13 mouse cellular contexts compared by ENCODE assay signal in the genomic region with DNA sequence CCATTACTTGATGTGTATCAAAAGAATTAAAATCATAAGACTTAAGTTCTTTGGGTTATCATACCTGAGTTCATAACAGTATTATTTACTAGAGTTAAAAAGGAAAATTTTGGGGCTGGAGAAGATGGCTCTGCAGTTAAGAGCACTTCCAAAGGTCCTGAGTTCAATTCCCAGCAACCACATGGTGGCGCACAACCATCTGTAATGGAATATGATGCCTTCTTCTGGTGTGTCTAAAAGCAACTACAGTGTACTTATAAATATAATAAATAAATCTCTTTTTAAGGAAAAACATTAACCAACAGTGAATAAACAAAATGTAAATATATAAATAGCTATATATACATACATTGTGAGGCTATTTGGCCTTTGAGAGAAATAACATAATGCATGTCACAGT. TPM values are rescaled to one million over a fixed set of nuclear protein-coding genes. Genes with fewer than 3 reads are reported as not detected.
A peak's percentile ranks its signal among the peaks of the same experiment; 100 is the strongest.
DNase-seq lines count a peak whose midpoint lies in the region; ATAC-seq and TF ChIP-seq lines count a peak whose summit lies in the region.
"Had no signal": no experiment of that assay in that cellular context is flagged by ENCODE, and none has a peak within 500 bp of the region (broad histone marks: within the 10 kb centered on the region; RNA-seq: fewer than 3 reads in every experiment).

No protein-coding gene starts in this region.

- H3K9ac ChIP-seq in kidney, embryonic 14.5 days (ENCODE audit: low read depth, low read length), result no peak overlapping the region
- H3K9ac ChIP-seq: midbrain, embryonic 13.5 days; neural tube, embryonic 15.5 days had no signal

- DNase-seq in cerebellum, postnatal 10 days, result peak; percentile 17 to 32
- no peak for DNase-seq in cerebellum, adult 11 months
- peak; percentile 25 for DNase-seq in kidney, adult 2 months
- peak; percentile 10 for DNase-seq in ovary, postnatal 36 days (ENCODE audit: low spot score)
- no peak for DNase-seq in ovary, adult 18-20 months (ENCODE audit: low spot score)
- DNase-seq in frontal cortex, postnatal 10 days (ENCODE audit: low spot score in 2 of 2), result no peak
- no peak for DNase-seq in urinary bladder, postnatal 10 days (ENCODE audit: low spot score)
- DNase-seq: cerebellum, adult 9-11 months; gastrocnemius, postnatal 36 days had no signal

- WGBS in kidney, adult 2 months, result 93% methylated on average over 1 of the region's 1 CpGs
- 96% methylated on average over 1 of the region's 1 CpGs for WGBS in kidney, embryonic 14.5 days

- no peaks in the 10 kb centered on the region for H3K27me3 ChIP-seq in kidney, adult 2 months (replicated peaks; ENCODE audit: control insufficient read depth, insufficient read depth, low read length)
- H3K27me3 ChIP-seq in kidney, embryonic 14.5 days (ENCODE audit: control insufficient read depth, insufficient read depth, low read length), result no peaks in the 10 kb centered on the region
- H3K27me3 ChIP-seq: midbrain, embryonic 13.5 days; neural tube, embryonic 15.5 days had no signal

- H3K36me3 ChIP-seq in kidney, adult 2 months (ENCODE audit: control insufficient read depth, insufficient read depth, low read length), result peaks cover 5% of the 10 kb centered on the region; the same call in 1 of the 2 replicates
- peaks cover 91% of the 10 kb centered on the region for H3K36me3 ChIP-seq in kidney, embryonic 14.5 days (ENCODE audit: control insufficient read depth, insufficient read depth, low read length)

- H3K9me3 ChIP-seq in kidney, embryonic 14.5 days (ENCODE audit: control insufficient read depth, low read length), result no peaks in the 10 kb centered on the region
- H3K9me3 ChIP-seq: forebrain, embryonic 10.5 days; midbrain, embryonic 13.5 days; neural tube, embryonic 15.5 days had no signal

- 0 out of 2 replicates have a peak, but pooled peaks have one; percentile 22 for TF ChIP-seq CTCF in kidney, adult 2 months (conservative IDR thresholded peaks at IDR 0.05; ENCODE audit: insufficient read depth, insufficient read length, low read depth, low read length)

- no peak overlapping the region for H3K4me3 ChIP-seq in kidney, adult 2 months (ENCODE audit: insufficient read depth, low read depth, low read length)
- H3K4me3 ChIP-seq in kidney, embryonic 14.5 days (ENCODE audit: low read length), result no peak overlapping the region
- H3K4me3 ChIP-seq: forebrain, embryonic 10.5 days; midbrain, embryonic 13.5 days; neural tube, embryonic 15.5 days had no signal

- no peak overlapping the region for H3K4me2 ChIP-seq in kidney, embryonic 14.5 days (replicated peaks; ENCODE audit: low read depth, low read length)
- H3K4me2 ChIP-seq: midbrain, embryonic 13.5 days; neural tube, embryonic 15.5 days had no signal

- H3K4me1 ChIP-seq in kidney, adult 2 months (ENCODE audit: control insufficient read depth, insufficient read depth, low read length), result no peaks in the 10 kb centered on the region
- no peaks in the 10 kb centered on the region for H3K4me1 ChIP-seq in kidney, embryonic 14.5 days (ENCODE audit: control insufficient read depth, insufficient read depth, low read length)
- H3K4me1 ChIP-seq: forebrain, embryonic 10.5 days; midbrain, embryonic 13.5 days; neural tube, embryonic 15.5 days had no signal

- no peak for ATAC-seq in kidney, embryonic 14.5 days (ENCODE audit: low FRiP score, low TSS enrichment)
- ATAC-seq: midbrain, embryonic 13.5 days had no signal

- no peak for TF ChIP-seq POLR2A in kidney, adult 2 months (IDR thresholded peaks at IDR 0.05; ENCODE audit: low read depth, low read length)

- H3K27ac ChIP-seq in kidney, adult 2 months (ENCODE audit: insufficient read depth, low read depth, low read length), result no peak overlapping the region
- no peak overlapping the region for H3K27ac ChIP-seq in kidney, embryonic 14.5 days (ENCODE audit: low read depth, low read length)
- H3K27ac ChIP-seq: forebrain, embryonic 10.5 days; midbrain, embryonic 13.5 days; neural tube, embryonic 15.5 days had no signal

RNA-seq across cellular contexts. Expression of gene Nop58, which starts 17.0 kb away (rescaled TPM):
- polyA plus RNA-seq in kidney, adult 2 months (2012; rRNA removed), result 8.2 and 11.1 TPM in 2 replicates
- 298 and 318 TPM in 2 replicates for polyA plus RNA-seq in kidney, embryonic 14.5 days (2014; fragmentation: Nextera tagmentation; extraction: Ambion mirVana)

RNA-seq across cellular contexts. Expression of gene Sumo1, which starts 31.1 kb away (rescaled TPM):
- polyA plus RNA-seq in kidney, adult 2 months (2012; rRNA removed), result 16.1 and 28.5 TPM in 2 replicates
- 460 and 593 TPM in 2 replicates for polyA plus RNA-seq in kidney, embryonic 14.5 days (2014; fragmentation: Nextera tagmentation; extraction: Ambion mirVana)

Comparison
In these comparisons a context has a peak if more than half of its experiments do, and no peak if none do; other contexts are left out.
1. DNase-seq: peak in cerebellum, postnatal 10 days (2 of 2), kidney, adult 2 months (single experiment) and ovary, postnatal 36 days (single experiment); none in cerebellum, adult 11 months (single experiment), ovary, adult 18-20 months (single experiment), frontal cortex, postnatal 10 days (0 of 2) and urinary bladder, postnatal 10 days (single experiment).
2. RNA of gene Nop58, which starts 17.0 kb away (polyA plus RNA-seq): 298 to 318 TPM in kidney, embryonic 14.5 days; 8.2 to 11.1 TPM in kidney, adult 2 months; every median in the first group is over 10 times any median in the second.
3. RNA of gene Sumo1, which starts 31.1 kb away (polyA plus RNA-seq): 460 to 593 TPM in kidney, embryonic 14.5 days; 16.1 to 28.5 TPM in kidney, adult 2 months; every median in the first group is over 10 times any median in the second.